Mouse (Mus musculus): ENCODE data around the gene Ttc7. TPM values are rescaled to one million over a fixed set of nuclear protein-coding genes. Genes with fewer than 3 reads are reported as not detected.

Ttc7 gene
- total RNA-seq, 1 experiment = 2.7 TPM

GRCm38 (mm10) chr17:87418082-87418481 lies 135.4 kb downstream of the Ttc7 start:
- no peak overlapping the region for H3K9ac ChIP-seq (ENCODE audit: insufficient read depth, low read depth, low read length, poor library complexity, severe bottlenecking)
- TF ChIP-seq ZNF384 (IDR thresholded peaks at IDR 0.05; ENCODE audit: low read depth, low read length) (no peak), CHD2 (IDR thresholded peaks at IDR 0.05; ENCODE audit: low read depth, low read length) (no peak), HCFC1 (IDR thresholded peaks at IDR 0.05; ENCODE audit: borderline replicate concordance, insufficient read depth, low read length) (no peak), MAFK (IDR thresholded peaks at IDR 0.05; ENCODE audit: insufficient read depth, low read depth, low read length) (no peak), ZC3H11A (IDR thresholded peaks at IDR 0.05; ENCODE audit: borderline replicate concordance, low read depth, low read length) (no peak)
- H3K27ac ChIP-seq (ENCODE audit: insufficient read depth, low read depth, low read length, poor library complexity, severe bottlenecking) = no peak overlapping the region
- H3K4me1 ChIP-seq (ENCODE audit: control insufficient read depth in 2 of 2, insufficient read depth in 2 of 2, low read length in 2 of 2, poor library complexity in 1 of 2) = peaks cover 0 to 7% of the 10 kb centered on the region in 2 experiments; a peak in 1 of 4 replicates
- H3K36me3 ChIP-seq (ENCODE audit: control insufficient read depth, insufficient read depth, low read length, poor library complexity, severe bottlenecking) = no peaks in the 10 kb centered on the region
- H3K4me3 ChIP-seq (ENCODE audit: insufficient read depth in 1 of 2, low read depth in 1 of 2, low read length in 2 of 2, poor library complexity in 1 of 2, severe bottlenecking in 1 of 2) = no peak overlapping the region
- H3K9me3 ChIP-seq (ENCODE audit: control insufficient read depth, insufficient read depth, low read depth, low read length) = no peaks in the 10 kb centered on the region
- in situ Hi-C loops (cut with MboI; ENCODE audit: low sequenced_read_pairs in 2 of 2, unreplicated experiment in 2 of 2) = no loop called here
- no peak for DNase-seq (ENCODE audit: low read depth, low spot score)

DNA sequence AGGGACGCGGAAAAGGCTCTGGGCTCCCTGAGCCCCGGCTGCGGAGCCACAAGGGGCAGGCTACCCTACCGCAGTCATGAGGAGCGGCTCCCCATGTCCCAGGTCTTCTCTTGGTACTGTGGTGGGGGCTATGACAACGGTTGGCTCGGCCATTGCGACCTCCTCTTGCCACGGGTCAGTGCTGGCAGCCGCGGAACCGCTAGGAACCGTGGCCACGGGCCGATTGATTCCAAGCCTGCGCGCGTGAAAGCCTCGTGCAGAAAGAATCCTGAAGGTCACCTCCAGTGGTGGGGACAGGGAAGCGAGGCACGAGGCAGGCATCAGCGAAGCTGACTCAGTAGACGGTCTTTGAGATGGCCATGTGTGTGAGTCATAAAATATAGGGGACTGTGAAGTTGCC lies 144.8 kb downstream of the Ttc7 start, which contains the start of gene Stpg4:
Stpg4 (minus strand) TSS at position 231 of the 400 bp plus-strand sequence.
- Histone ChIP-seq H3K36me3 (ENCODE audit: control insufficient read depth, insufficient read depth, low read length, poor library complexity, severe bottlenecking) (peaks cover 9% of the 10 kb centered on the region), H3K4me3 (ENCODE audit: insufficient read depth in 1 of 2, low read depth in 1 of 2, low read length in 2 of 2, poor library complexity in 1 of 2, severe bottlenecking in 1 of 2) (peak within 1 kb of the TSS in 1 of 2 experiments; percentile 10; a peak in 1 of 4 replicates), H3K9me3 (ENCODE audit: control insufficient read depth, insufficient read depth, low read depth, low read length) (no peaks in the 10 kb centered on the region), H3K4me1 (ENCODE audit: control insufficient read depth in 2 of 2, insufficient read depth in 2 of 2, low read length in 2 of 2, poor library complexity in 1 of 2) (peaks cover 0 to 3% of the 10 kb centered on the region in 2 experiments; a peak in 1 of 4 replicates), H3K27ac (ENCODE audit: insufficient read depth, low read depth, low read length, poor library complexity, severe bottlenecking) (no peak within 1 kb of the TSS), H3K9ac (ENCODE audit: insufficient read depth, low read depth, low read length, poor library complexity, severe bottlenecking) (0 out of 2 replicates have a peak within 1 kb of the TSS, but pooled peaks have one; percentile 2)
- TF ChIP-seq CHD2 (IDR thresholded peaks at IDR 0.05; ENCODE audit: low read depth, low read length) (no peak), ZC3H11A (IDR thresholded peaks at IDR 0.05; ENCODE audit: borderline replicate concordance, low read depth, low read length) (no peak), MAFK (IDR thresholded peaks at IDR 0.05; ENCODE audit: insufficient read depth, low read depth, low read length) (no peak), HCFC1 (IDR thresholded peaks at IDR 0.05; ENCODE audit: borderline replicate concordance, insufficient read depth, low read length) (no peak), ZNF384 (IDR thresholded peaks at IDR 0.05; ENCODE audit: low read depth, low read length) (no peak)
- in situ Hi-C loops (cut with MboI; ENCODE audit: low sequenced_read_pairs in 2 of 2, unreplicated experiment in 2 of 2) = no loop called here
- DNase-seq (ENCODE audit: low read depth, low spot score) = no peak

GRCm38 (mm10) chr17:87429431-87429830 lies 146.7 kb downstream of the Ttc7 start:
- H3K36me3 ChIP-seq (ENCODE audit: control insufficient read depth, insufficient read depth, low read length, poor library complexity, severe bottlenecking) = peaks cover 16% of the 10 kb centered on the region
- no peak overlapping the region for H3K4me3 ChIP-seq (ENCODE audit: insufficient read depth in 1 of 2, low read depth in 1 of 2, low read length in 2 of 2, poor library complexity in 1 of 2, severe bottlenecking in 1 of 2)
- TF ChIP-seq ZC3H11A (IDR thresholded peaks at IDR 0.05; ENCODE audit: borderline replicate concordance, low read depth, low read length) (no peak), HCFC1 (IDR thresholded peaks at IDR 0.05; ENCODE audit: borderline replicate concordance, insufficient read depth, low read length) (no peak)
- H3K27ac ChIP-seq (ENCODE audit: insufficient read depth, low read depth, low read length, poor library complexity, severe bottlenecking) = no peak overlapping the region
- no peak for DNase-seq (ENCODE audit: low read depth, low spot score)
- peaks cover 0 to 3% of the 10 kb centered on the region in 2 experiments; a peak in 1 of 4 replicates for H3K4me1 ChIP-seq (ENCODE audit: control insufficient read depth in 2 of 2, insufficient read depth in 2 of 2, low read length in 2 of 2, poor library complexity in 1 of 2)
- no peak overlapping the region for H3K9ac ChIP-seq (ENCODE audit: insufficient read depth, low read depth, low read length, poor library complexity, severe bottlenecking)
- no peaks in the 10 kb centered on the region for H3K9me3 ChIP-seq (ENCODE audit: control insufficient read depth, insufficient read depth, low read depth, low read length)
- in situ Hi-C loops (cut with MboI; ENCODE audit: low sequenced_read_pairs in 2 of 2, unreplicated experiment in 2 of 2) = no loop called here

Other genes with a start within 250 kb of the Ttc7 start
- 4.0 and 7.4 TPM in 2 replicates for gene Socs5, start 175.2 kb upstream of the Ttc7 start, total RNA-seq (2012; rRNA removed)
- gene Mcfd2, start 17.0 kb upstream of the Ttc7 start, total RNA-seq (2012; rRNA removed) = 81.8 and 98.4 TPM in 2 replicates
- not detected in 2 replicates for gene Stpg4, start 144.9 kb downstream of the Ttc7 start, total RNA-seq (2012; rRNA removed)
- gene Calm2, start 164.0 kb downstream of the Ttc7 start, total RNA-seq (2012; rRNA removed) = 208 and 358 TPM in 2 replicates